Comparison of ENCODE assay signal across 11 mouse cellular contexts in the genomic region with DNA sequence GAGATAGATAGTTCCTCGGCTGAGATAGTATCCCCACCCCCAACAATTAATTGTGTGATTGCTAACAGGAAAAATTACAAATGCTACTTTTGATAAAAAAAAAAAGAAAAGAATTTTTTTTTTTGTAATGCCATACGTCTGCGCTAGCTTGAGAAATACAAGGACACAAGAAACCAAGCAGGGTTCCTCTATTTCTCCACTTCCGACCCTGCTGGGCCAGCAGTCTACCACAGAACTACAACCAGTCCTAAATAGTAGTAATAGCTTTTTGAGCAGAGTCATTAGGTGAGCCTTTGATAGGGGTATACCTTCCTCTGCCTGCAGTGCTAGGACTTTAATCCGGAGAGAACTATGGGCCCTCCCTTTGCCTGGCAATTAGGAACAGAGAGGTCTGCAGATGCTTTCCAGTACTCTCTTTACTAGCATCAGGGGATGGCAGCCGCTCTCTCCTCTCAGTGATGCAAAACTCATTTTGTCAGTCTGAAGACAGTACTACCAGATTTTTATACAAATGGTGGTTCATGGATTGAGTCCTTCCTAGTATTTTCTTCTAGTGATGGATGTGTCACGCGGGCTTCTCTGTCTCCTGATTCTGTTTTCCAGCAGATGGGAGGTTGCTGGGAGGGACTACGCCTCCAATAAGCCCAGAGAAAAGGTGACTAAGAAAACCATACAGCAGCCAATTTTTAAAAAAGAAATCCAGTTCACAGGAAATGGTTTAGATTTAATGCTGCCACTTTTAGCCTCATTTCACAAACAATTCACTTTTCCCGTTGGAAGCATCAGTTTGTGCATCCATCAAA. TPM values are rescaled to one million over a fixed set of nuclear protein-coding genes. Genes with fewer than 3 reads are reported as not detected.
DNase-seq lines count a peak whose midpoint lies in the region; ATAC-seq and TF ChIP-seq lines count a peak whose summit lies in the region.
"Had no signal": no experiment of that assay in that cellular context is flagged by ENCODE, and none has a peak within 500 bp of the region (broad histone marks: within the 10 kb centered on the region; RNA-seq: fewer than 3 reads in every experiment).

No protein-coding gene starts in this region.

- H3K4me2 ChIP-seq in hindbrain, postnatal 0 days (ENCODE audit: low read depth, low read length): peak overlapping the region; percentile 98
- peak overlapping the region; percentile 90 for H3K4me2 ChIP-seq in liver, postnatal 0 days (ENCODE audit: low read depth, low read length)

- peak overlapping the region; percentile 67 for H3K4me3 ChIP-seq in erythroblast, embryonic 14.5 days (replicated peaks)
- no peak overlapping the region for H3K4me3 ChIP-seq in hindbrain, postnatal 0 days (ENCODE audit: low read length)
- H3K4me3 ChIP-seq in liver, postnatal 0 days (ENCODE audit: low read depth, low read length): no peak overlapping the region

- whole genome bisulfite sequencing in hindbrain, postnatal 0 days: 72% methylated on average over 10 of the region's 10 CpGs
- WGBS in liver, postnatal 0 days (ENCODE audit: insufficient replicate concordance): 64% methylated on average over 10 of the region's 10 CpGs

- H3K27me3 ChIP-seq in erythroblast, embryonic 14.5 days (ENCODE audit: control insufficient read depth): peaks cover 34% of the 10 kb centered on the region
- H3K27me3 ChIP-seq in hindbrain, postnatal 0 days (ENCODE audit: insufficient read depth, low read length): 0 out of 2 replicates have a peak, but pooled peaks cover 7% of the 10 kb centered on the region
- H3K27me3 ChIP-seq in liver, postnatal 0 days (ENCODE audit: insufficient read depth, low read length): peaks cover 19% of the 10 kb centered on the region

- intact Hi-C loops in left cerebral cortex, postnatal 10 days (cut with DNase I): no loop called here

- peak; percentile 44 to 50 for DNase-seq in left cerebral cortex, adult 18-20 months (ENCODE audit: low spot score in 2 of 2)
- no peak for DNase-seq in left cerebral cortex, postnatal 10 days (ENCODE audit: extremely low spot score in 1 of 2, low spot score in 2 of 2)
- DNase-seq in hindbrain, postnatal 0 days (ENCODE audit: low spot score): no peak
- DNase-seq in liver, postnatal 0 days: no peak
- DNase-seq in kidney, postnatal 14 days: no peak
- DNase-seq in retina, postnatal 1 day: no peak
- DNase-seq: cerebellum, adult 8-10 months had no signal

- no peak overlapping the region for H3K9ac ChIP-seq in hindbrain, postnatal 0 days (replicated peaks; ENCODE audit: low read length)
- no peak overlapping the region for H3K9ac ChIP-seq in liver, postnatal 0 days (replicated peaks)

- no peak for ATAC-seq in erythroblast, adult 5-6 weeks (replicated peaks; ENCODE audit: low FRiP score, poor library complexity, severe bottlenecking)
- ATAC-seq in hindbrain, postnatal 0 days: no peak
- no peak for ATAC-seq in liver, postnatal 0 days
- ATAC-seq: lung, postnatal 0 days had no signal

- TF ChIP-seq EP300 in liver, postnatal 0 days (IDR thresholded peaks at IDR 0.05; ENCODE audit: low read depth): no peak

- no peak for TF ChIP-seq CTCF in hindbrain, postnatal 0 days (IDR thresholded peaks at IDR 0.05; ENCODE audit: low read depth)
- TF ChIP-seq CTCF in liver, postnatal 0 days (IDR thresholded peaks at IDR 0.05; ENCODE audit: low read depth): no peak

- no peak overlapping the region for H3K27ac ChIP-seq in hindbrain, postnatal 0 days
- H3K27ac ChIP-seq in liver, postnatal 0 days (ENCODE audit: low read depth): no peak overlapping the region
- H3K27ac ChIP-seq: heart, embryonic 10.5 days had no signal

- peaks cover 11% of the 10 kb centered on the region for H3K36me3 ChIP-seq in erythroblast, embryonic 14.5 days (ENCODE audit: control insufficient read depth)
- H3K36me3 ChIP-seq in hindbrain, postnatal 0 days (ENCODE audit: insufficient read depth, low read length): no peaks in the 10 kb centered on the region
- H3K36me3 ChIP-seq in liver, postnatal 0 days (replicated peaks; ENCODE audit: insufficient read depth, low read length): no peaks in the 10 kb centered on the region; the same call in 1 of the 2 replicates
- H3K36me3 ChIP-seq: heart, embryonic 10.5 days had no signal

- peaks cover 51% of the 10 kb centered on the region for H3K4me1 ChIP-seq in erythroblast, embryonic 14.5 days (ENCODE audit: control insufficient read depth)
- H3K4me1 ChIP-seq in hindbrain, postnatal 0 days (ENCODE audit: insufficient read depth, low read length): no peaks in the 10 kb centered on the region
- peaks cover 16% of the 10 kb centered on the region for H3K4me1 ChIP-seq in liver, postnatal 0 days (ENCODE audit: insufficient read depth)

- no peaks in the 10 kb centered on the region for H3K9me3 ChIP-seq in erythroblast, embryonic 14.5 days (ENCODE audit: control insufficient read depth, low read length)
- no peaks in the 10 kb centered on the region for H3K9me3 ChIP-seq in hindbrain, postnatal 0 days (ENCODE audit: low read length)
- H3K9me3 ChIP-seq in liver, postnatal 0 days (ENCODE audit: low read length): 0 out of 2 replicates have a peak, but pooled peaks cover 2% of the 10 kb centered on the region
- H3K9me3 ChIP-seq: heart, embryonic 10.5 days had no signal

RNA-seq across cellular contexts. Expression of gene Gpr150, which starts 0.7 kb away (rescaled TPM):
- 0.62 and 0.78 TPM in 2 replicates for polyA plus RNA-seq in erythroblast, embryonic 14.5 days (2012)
- not detected in 2 replicates for total RNA-seq in erythroblast, adult 5-6 weeks (2015; ENCODE audit: low replicate concordance)
- total RNA-seq in erythroblast, adult 5-6 weeks (2017; ENCODE audit: low replicate concordance): 0.28 TPM in 1 of 2 replicates, not detected in the other
- 1 to 10 TPM; 4.9 to 5.4 TPM for total RNA-seq in left cerebral cortex, adult 18-20 months (2021)
- 1 to 10 TPM; 2.6 to 2.9 TPM for total RNA-seq in left cerebral cortex, postnatal 10 days (2021)
- 2.8 and 5.2 TPM in 2 replicates for total RNA-seq in hindbrain, postnatal 0 days (2014; rRNA removed)
- 3.8 and 4.0 TPM in 2 replicates for polyA plus RNA-seq in hindbrain, postnatal 0 days (2015; fragmentation: Nextera tagmentation; extraction: Ambion mirVana)
- polyA plus RNA-seq in liver, postnatal 0 days (2015; fragmentation: Nextera tagmentation; extraction: Ambion mirVana): 0.18 and 0.47 TPM in 2 replicates

RNA-seq across cellular contexts. Expression of gene Rfesd, which starts 38.9 kb away (rescaled TPM):
- 0.90 and 1.3 TPM in 2 replicates for polyA plus RNA-seq in erythroblast, embryonic 14.5 days (2012)
- 10.9 and 38.2 TPM in 2 replicates for total RNA-seq in erythroblast, adult 5-6 weeks (2015; ENCODE audit: low replicate concordance)
- total RNA-seq in erythroblast, adult 5-6 weeks (2017; ENCODE audit: low replicate concordance): 17.5 and 29.4 TPM in 2 replicates
- total RNA-seq in left cerebral cortex, adult 18-20 months (2021): 10 to 100 TPM; 18.5 to 19.0 TPM
- 10 to 100 TPM; 16.1 to 19.3 TPM for total RNA-seq in left cerebral cortex, postnatal 10 days (2021)
- total RNA-seq in hindbrain, postnatal 0 days (2014; rRNA removed): 12.9 and 16.3 TPM in 2 replicates
- 22.3 and 23.9 TPM in 2 replicates for polyA plus RNA-seq in hindbrain, postnatal 0 days (2015; fragmentation: Nextera tagmentation; extraction: Ambion mirVana)
- polyA plus RNA-seq in liver, postnatal 0 days (2015; fragmentation: Nextera tagmentation; extraction: Ambion mirVana): 37.5 and 41.5 TPM in 2 replicates

RNA-seq across cellular contexts. Expression of gene Arsk, which starts 41.0 kb away (rescaled TPM):
- 0.09 TPM in 1 of 2 replicates, not detected in the other for polyA plus RNA-seq in erythroblast, embryonic 14.5 days (2012)
- total RNA-seq in erythroblast, adult 5-6 weeks (2015; ENCODE audit: low replicate concordance): 2.3 and 5.0 TPM in 2 replicates
- total RNA-seq in erythroblast, adult 5-6 weeks (2017; ENCODE audit: low replicate concordance): 4.5 and 5.5 TPM in 2 replicates
- total RNA-seq in left cerebral cortex, adult 18-20 months (2021): 1 to 10 TPM; 4.3 to 6.2 TPM
- total RNA-seq in left cerebral cortex, postnatal 10 days (2021): 1 to 10 TPM; 4.0 to 5.1 TPM
- total RNA-seq in hindbrain, postnatal 0 days (2014; rRNA removed): 6.7 and 8.7 TPM in 2 replicates
- polyA plus RNA-seq in hindbrain, postnatal 0 days (2015; fragmentation: Nextera tagmentation; extraction: Ambion mirVana): 5.1 and 6.3 TPM in 2 replicates
- polyA plus RNA-seq in liver, postnatal 0 days (2015; fragmentation: Nextera tagmentation; extraction: Ambion mirVana): 3.2 and 4.4 TPM in 2 replicates

RNA-seq across cellular contexts. Expression of gene Ttc37, which starts 41.1 kb away (rescaled TPM):
- 0.06 and 0.09 TPM in 2 replicates for polyA plus RNA-seq in erythroblast, embryonic 14.5 days (2012)
- 2.3 and 5.0 TPM in 2 replicates for total RNA-seq in erythroblast, adult 5-6 weeks (2015; ENCODE audit: low replicate concordance)
- total RNA-seq in erythroblast, adult 5-6 weeks (2017; ENCODE audit: low replicate concordance): 4.9 and 10.0 TPM in 2 replicates
- 10 to 100 TPM; 17.9 to 21.5 TPM for total RNA-seq in left cerebral cortex, adult 18-20 months (2021)
- 10 to 100 TPM; 18.3 to 21.1 TPM for total RNA-seq in left cerebral cortex, postnatal 10 days (2021)
- total RNA-seq in hindbrain, postnatal 0 days (2014; rRNA removed): 11.3 and 13.5 TPM in 2 replicates
- 5.7 and 6.2 TPM in 2 replicates for polyA plus RNA-seq in hindbrain, postnatal 0 days (2015; fragmentation: Nextera tagmentation; extraction: Ambion mirVana)
- 3.4 and 3.5 TPM in 2 replicates for polyA plus RNA-seq in liver, postnatal 0 days (2015; fragmentation: Nextera tagmentation; extraction: Ambion mirVana)

Comparison
In these comparisons a context has a peak if more than half of its experiments do, and no peak if none do; other contexts are left out.
1. DNase-seq: peak in left cerebral cortex, adult 18-20 months (2 of 2); none in left cerebral cortex, postnatal 10 days (0 of 2), hindbrain, postnatal 0 days (single experiment), liver, postnatal 0 days (single experiment), kidney, postnatal 14 days (single experiment) and retina, postnatal 1 day (single experiment).